Mouse (Mus musculus) ovary, postnatal 10 days (tissue): Measurements from ENCODE around the gene Zfp664.

Experiments
- DNase-seq: peaks from one replicate; pipeline ENCODE4 v3.0.0; 2022; ENCODE audit warnings: low spot score

The Zfp664 gene

DNA sequence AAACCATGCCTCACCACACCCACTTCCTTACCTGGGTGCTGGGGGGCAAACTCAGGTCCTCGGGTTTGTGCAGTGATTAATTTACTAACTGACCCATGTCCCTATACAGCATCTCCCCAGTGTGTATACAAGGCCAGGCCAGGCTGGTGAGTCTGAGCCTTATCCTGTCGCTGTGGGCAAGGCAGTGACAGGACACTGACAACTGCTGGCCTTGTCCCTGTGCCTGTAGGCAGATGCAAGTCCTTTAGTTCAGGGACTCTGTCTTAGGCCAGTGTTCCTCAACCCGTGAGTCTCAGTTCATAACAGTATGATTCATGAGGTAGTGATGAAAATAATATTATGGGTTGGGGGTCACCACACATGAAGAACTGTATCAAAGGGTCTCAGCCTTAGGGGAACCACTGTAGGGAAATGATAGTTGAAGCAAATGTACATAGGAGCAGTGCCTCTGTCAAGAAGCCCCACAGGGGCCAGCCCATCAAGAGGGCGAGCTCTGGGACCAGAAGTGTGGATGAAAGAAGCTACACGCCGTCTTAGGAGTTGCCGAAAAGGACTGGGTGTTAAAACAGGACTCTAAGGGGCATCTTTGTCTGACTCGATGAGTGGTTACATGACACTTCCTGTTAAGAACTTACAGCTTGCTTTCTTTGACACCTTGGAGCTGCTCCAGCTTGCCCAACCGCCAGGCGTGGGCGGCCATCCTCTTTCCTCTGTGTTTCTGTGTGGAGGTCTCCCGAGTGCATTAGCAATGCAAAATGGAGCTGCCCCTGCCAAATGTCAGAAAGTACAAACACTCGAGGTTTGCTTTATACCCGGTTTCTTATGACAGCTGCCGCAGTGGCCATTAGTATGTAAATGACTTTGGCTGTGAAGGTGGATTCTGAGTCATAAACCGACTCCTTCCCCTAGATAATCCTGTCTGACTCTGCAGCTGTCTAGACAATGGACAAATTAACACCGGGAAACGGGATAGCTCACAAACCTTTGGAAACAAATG lies 60.2 kb downstream of the Zfp664 start:
- no peak for DNase-seq

DNA sequence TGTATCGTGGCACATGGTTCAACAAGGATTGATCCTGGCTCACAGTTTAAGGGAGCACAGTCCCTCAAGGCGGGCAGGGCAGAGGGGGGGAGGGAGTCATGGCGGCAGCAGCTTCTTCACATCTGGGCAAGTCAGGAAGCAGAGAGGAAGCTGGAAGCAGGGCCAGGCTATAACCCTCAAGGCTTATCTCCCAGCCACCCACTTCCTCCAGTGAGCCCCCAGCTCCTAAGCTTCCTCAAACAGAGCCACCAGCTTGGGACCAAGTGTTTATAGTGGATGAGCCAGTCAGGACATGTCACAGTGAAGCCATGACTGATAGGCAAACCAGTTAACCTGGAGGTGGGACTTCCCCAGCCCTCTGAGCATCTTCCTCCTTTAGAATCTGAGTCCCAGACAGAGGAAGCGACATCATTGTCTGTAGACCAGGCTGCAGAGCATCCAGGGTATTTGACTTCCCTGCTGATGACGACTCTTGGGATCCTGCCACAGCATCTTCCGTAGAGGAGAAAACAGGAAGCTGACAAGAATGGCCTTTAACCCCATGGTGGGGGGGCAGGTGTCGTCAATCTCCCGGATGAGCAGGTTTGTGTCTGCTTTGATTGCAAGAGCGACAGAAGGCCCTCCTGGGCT lies 67.0 kb downstream of the Zfp664 start:
- DNase-seq, result no peak

DNA sequence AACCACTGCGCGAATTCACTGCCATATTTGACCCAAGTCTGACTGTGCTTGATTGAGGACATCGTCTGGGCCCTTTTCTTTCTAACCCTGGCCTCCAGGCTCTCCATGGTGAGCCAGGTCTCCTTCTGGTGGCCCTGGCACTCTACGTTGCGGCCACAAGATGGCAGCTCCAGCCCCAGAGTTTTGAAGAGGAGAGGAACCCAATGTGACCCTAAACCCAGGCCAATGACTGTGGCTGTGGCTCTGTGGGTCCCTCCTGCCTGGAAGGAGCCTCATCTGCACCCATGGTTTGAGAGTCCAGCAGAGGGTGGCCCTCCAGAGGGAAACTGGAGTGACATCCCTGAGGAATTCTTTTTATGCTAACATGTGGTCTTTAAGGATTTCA lies 67.6 kb downstream of the Zfp664 start:
- no peak for DNase-seq

DNA sequence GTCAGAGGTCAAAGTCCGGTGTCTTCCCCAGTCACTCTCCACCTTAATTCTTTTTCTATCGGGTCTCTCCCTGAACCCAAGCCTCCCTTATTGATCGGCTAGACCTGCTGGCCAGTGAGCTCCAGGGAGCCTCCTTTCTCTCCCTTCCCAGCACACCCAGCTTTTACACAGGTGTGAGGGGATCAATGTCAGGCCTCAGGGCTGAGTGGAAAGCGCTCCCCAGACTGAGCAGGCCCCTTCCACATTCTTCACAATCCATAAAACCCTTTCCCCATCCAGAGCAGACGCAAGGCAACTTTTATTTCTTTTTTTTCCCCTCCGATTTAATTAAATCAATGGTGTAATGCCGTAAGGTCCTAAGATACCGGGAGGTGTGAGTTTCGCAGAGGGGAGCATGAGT lies 68.1 kb downstream of the Zfp664 start:
- no peak for DNase-seq

DNA sequence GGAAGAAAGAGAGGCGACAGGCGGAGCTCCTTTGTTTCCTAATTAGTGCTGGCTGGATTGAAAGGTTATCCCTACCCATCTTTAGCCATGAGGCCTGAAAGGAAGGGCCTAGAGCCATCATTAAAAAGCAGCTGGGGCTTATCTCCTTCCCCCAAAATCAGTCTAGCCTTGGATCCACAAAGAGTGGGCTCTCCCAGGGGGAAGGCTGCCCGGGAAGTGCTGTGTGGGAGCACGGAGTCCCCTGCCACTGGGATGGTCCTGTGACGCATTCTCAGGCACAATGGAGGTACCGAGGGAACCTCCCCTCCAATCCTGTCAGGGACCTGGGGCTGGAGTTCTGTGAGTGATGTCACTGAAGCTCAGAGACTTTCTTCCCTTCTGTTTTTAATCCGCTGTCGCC lies 68.6 kb downstream of the Zfp664 start:
- DNase-seq, result no peak

DNA sequence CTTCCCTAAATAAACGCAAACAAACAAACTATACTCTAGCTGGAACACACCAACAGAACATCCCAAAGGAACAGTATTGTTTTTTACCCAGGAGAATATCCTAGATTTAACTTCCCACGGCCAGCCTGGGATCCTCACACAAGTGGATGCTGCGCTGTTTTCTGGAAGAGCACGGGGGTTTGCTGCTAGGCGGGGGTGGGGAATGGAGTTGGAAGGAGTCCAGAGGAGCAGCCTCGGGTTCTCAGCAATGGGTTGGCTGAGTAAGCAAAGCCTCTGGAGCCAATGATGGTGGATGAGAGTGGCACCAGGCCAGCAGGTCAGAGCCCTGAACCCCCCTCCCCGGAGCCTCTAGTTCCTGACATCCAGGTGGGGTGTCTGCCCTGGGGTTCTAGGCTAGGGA lies 72.1 kb downstream of the Zfp664 start:
- DNase-seq, result no peak

DNA sequence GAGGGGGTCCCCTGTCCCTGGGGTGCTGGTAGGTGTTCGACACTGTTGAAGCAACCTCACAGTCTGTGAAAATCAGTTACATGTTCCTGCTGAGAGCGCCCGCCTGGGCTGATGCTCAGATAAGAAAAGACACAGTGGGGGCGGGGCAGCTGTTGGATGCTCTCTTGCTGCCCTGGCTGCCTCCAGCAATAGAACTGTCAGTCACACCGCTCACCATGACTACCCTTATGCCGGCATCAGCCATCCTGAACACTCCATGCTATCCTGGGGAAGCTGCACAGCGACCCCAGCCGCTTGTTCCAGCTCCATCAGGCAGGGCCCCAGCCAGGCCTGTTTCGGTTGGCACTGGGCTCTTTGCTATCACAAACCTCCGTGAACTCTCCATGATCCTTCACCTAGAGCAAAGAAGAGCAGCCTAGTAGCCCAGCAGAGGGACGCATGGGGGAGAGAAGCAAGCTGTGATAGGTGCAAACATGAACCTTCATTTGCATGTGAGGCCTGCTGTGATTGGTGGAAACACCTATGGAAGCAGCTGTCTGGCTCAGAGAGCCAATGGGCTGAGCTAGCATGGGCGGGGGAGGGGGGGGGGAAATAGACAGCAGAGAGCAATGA lies 80.8 kb downstream of the Zfp664 start:
- DNase-seq, result no peak

DNA sequence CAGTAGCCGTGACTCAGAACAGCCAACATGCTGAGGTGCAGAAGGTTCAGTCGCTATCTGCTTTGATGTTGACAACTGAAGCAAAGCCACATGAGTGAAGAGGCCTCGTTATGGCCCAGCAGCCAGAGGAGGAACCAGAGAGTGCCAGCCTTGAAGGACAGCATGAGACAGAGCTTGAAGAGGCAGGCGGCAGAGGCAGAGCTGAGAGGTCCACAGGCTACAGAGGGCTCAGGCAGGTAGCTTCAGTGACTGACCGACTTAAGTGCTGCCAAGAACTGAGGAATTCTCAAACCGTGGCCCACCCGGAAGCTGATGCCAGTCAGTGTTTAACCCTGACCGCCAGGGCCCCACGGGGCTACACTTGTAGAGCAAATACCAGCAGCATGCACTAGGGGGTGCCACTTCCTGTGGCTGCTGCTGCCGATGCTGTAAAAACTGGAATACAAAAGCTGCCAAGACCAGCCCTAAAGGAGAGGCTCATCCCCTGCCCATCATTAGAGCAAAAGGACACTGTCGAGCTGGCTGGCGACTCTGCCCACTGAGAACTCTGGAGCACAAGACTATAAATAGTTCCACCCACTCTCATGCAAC lies 81.4 kb downstream of the Zfp664 start:
- no peak for DNase-seq

DNA sequence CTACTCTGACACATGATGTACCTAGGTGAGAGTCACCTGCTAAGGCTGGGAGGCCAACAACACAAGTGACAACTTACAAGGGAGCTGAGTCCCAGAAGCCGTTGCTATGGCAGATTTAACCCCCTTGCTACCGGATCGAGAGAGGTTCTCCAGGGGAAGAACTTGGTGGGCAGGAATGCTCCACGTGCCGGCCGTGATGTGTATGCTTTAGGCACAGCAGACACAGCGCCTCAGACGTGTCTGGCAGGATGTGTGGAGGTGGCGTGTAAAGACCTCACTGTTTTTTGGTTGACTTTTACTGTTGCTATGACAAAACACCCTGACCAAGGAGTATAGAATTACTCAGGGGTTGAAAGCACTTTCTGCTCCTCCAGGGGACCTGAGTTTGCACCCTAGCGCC lies 81.9 kb downstream of the Zfp664 start:
- DNase-seq, result no peak

DNA sequence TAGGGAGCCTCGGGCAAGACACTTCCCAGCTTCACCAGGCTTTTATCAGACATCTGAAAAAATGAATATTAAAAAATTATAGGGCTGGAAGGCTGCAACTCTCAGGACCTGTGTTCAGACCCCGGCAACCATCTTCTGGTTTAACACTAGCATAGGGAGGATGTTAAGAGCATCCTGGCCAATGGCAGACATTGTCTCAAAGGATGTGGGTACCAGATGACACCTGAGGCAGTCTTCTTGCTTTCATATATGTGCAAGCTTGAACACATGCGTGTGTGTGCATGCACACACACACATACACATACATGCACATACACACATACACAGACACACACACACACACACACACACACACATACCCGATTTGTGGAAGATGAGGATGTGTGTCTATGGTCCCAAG lies 82.6 kb downstream of the Zfp664 start:
- no peak for DNase-seq

DNA sequence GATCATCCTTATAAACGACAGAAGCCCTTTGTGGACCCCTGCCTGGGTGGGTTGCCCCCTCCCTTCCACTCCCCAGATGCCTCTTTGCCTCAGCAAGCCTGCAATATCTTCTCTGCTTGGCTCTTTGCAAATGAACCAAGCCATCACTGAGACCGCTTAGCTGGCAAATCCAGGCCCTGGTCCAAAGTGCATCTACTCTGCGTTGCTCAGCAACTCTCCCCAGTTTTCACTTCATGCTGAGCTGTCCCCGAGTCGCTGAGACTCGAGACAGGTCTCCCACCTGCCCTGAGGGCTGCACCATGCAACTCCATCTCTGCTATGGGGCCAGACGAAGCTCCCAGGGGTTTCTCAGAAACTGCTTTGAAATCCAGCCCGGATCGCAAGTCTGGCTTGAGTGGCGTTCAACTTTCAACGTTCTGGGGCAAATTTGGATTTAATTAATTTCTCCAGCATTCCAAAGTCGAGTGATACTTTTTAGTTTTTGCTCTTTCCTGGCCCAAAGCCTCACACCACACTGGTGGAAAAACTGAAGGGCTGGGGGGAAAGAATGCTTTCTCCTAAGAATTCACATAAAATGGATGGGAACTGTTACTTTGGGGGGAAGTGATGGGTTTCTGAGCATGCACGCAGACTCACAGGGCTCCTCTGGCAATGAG lies 88.3 kb downstream of the Zfp664 start:
- no peak for DNase-seq

DNA sequence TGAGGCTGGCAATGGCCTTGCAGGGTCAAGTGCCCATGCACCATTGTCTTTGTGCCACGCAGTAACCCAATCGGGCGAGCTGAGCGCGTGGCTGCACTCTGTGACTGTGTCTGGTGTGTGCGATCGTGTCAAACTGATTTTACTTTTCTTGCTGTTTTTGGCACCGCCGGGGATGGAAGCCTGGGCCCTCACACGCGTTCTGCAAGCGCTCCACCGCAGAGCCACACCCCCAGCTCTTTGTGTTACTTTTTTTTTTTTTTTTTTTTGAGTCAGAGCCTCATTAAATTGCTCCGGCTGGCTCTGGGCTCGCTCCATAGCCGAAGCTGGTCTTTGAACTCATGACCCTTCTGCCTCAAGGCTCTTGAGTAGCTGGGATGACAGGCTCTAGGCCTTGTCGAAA lies 88.8 kb downstream of the Zfp664 start:
- DNase-seq, result no peak
